Mouse (Mus musculus) hindbrain, postnatal 0 days (tissue): ENCODE data around the gene Cdh12. TPM values are rescaled to one million over a fixed set of nuclear protein-coding genes. Genes with fewer than 3 reads are reported as not detected.
A peak's percentile ranks its signal among the peaks of the same experiment; 100 is the strongest.

Experiments
- ATAC-seq: fragments of 200-750 bp; cut with Nextera tagmentation; 2 replicates; pipeline ENCODE4 v1.8.0; 2017; ENCODE audit warnings: mild to moderate bottlenecking, moderate TSS enrichment, moderate library complexity
- DNase-seq: peaks from one replicate; pipeline ENCODE4 v3.0.0-alpha.2; 2015; ENCODE audit warnings: low spot score
- H3K27ac ChIP-seq: fragments of 300-500 bp; sonication (generic); 2 replicates; pipeline ENCODE4 v1.5.1; 2014; ENCODE audit warnings: mild to moderate bottlenecking
- H3K27me3 ChIP-seq: fragments of 300-500 bp; sonication (generic); 2 replicates; pipeline ENCODE4 v1.6.1; 2014; ENCODE audit warnings: low read length, mixed read lengths; ENCODE audit not compliant: insufficient read depth
- H3K36me3 ChIP-seq: fragments of 300-500 bp; sonication (generic); 2 replicates; pipeline ENCODE4 v1.6.1; 2014; ENCODE audit warnings: low read length, mixed read lengths; ENCODE audit not compliant: insufficient read depth
- H3K4me1 ChIP-seq: fragments of 300-500 bp; sonication (generic); 2 replicates; pipeline ENCODE4 v1.6.1; 2014; ENCODE audit warnings: antibody characterized with exemption, low read length, mixed read lengths; ENCODE audit not compliant: insufficient read depth
- H3K4me2 ChIP-seq: fragments of 300-500 bp; sonication (generic); 2 replicates; pipeline ENCODE4 v1.6.1; 2014; ENCODE audit warnings: low read depth, mild to moderate bottlenecking, low read length, moderate library complexity, mixed read lengths
- H3K4me3 ChIP-seq: fragments of 300-500 bp; sonication (generic); 2 replicates; pipeline ENCODE4 v1.5.1; 2014; ENCODE audit warnings: low read length
- H3K9ac ChIP-seq: fragments of 300-500 bp; sonication (generic); replicated peaks from 2 replicates; pipeline ENCODE4 v1.6.1; 2014; ENCODE audit warnings: mild to moderate bottlenecking, low read length, moderate library complexity, mixed read lengths
- H3K9me3 ChIP-seq: fragments of 300-500 bp; sonication (generic); 2 replicates; pipeline ENCODE4 v1.6.1; 2016; ENCODE audit warnings: low read length, mixed read lengths
- CTCF ChIP-seq: IDR thresholded peaks from 2 replicates; pipeline ENCODE4 v1.5.1; 2016; ENCODE audit warnings: antibody characterized with exemption, control low read depth, low read depth
- WGBS: fragments of 180-500 bp; shearing (Covaris S2); extraction: QIAGEN DNeasy Blood & Tissue Kit; methylation state at CpG from one replicate; pipeline ENCODE4 v1.1.7; 2014; 5-methylcytosine and 5-hydroxymethylcytosine counted together
- polyA plus RNA-seq: library from polyadenylated mRNA; unstranded; fragments of >200 nt; fragmentation: Nextera tagmentation; extraction: Ambion mirVana; gene quantifications from 2 replicates; pipeline ENCODE4 v1.2.1, GENCODE M21; 2015
- total RNA-seq: library from RNA; depleted of rRNA; stranded (reverse); fragments of >200 nt; gene quantifications from 2 replicates; pipeline ENCODE4 v1.2.3, GENCODE M21; 2014

Gene Cdh12
- total and polyA plus RNA-seq, 2 experiments from 2014 or later: 10.4 to 10.6 TPM

- Histone ChIP-seq H3K9ac (no peak overlapping the region), H3K4me3 (no peak overlapping the region), H3K27me3 (no peaks in the 10 kb centered on the region), H3K9me3 (no peaks in the 10 kb centered on the region), H3K27ac (no peak overlapping the region), H3K4me2 (no peak overlapping the region), H3K36me3 (no peaks in the 10 kb centered on the region), H3K4me1 (no peaks in the 10 kb centered on the region)
- DNase-seq: peak; percentile 7
- no peak for ATAC-seq
- TF ChIP-seq CTCF: no peak
Measured at GRCm38 (mm10) chr15:21437924-21438323, 988.9 kb downstream of the Cdh12 start.

GRCm38 (mm10) chr15:21458098-21458497 is 1009.0 kb downstream of the Cdh12 start:
- TF ChIP-seq CTCF: no peak
- Histone ChIP-seq H3K4me1 (no peaks in the 10 kb centered on the region), H3K27me3 (no peaks in the 10 kb centered on the region), H3K9me3 (no peaks in the 10 kb centered on the region), H3K9ac (no peak overlapping the region), H3K36me3 (no peaks in the 10 kb centered on the region), H3K4me3 (no peak overlapping the region), H3K27ac (no peak overlapping the region), H3K4me2 (no peak overlapping the region)
- DNase-seq: no peak
- 92% methylated on average over 2 of the region's 2 CpGs for WGBS
- ATAC-seq: no peak

- H3K9me3 ChIP-seq: no peaks in the 10 kb centered on the region
- TF ChIP-seq CTCF: peak; percentile 25; the same call in 1 of the 2 replicates
- ATAC-seq: no peak
- H3K36me3 ChIP-seq: no peaks in the 10 kb centered on the region
- no peak overlapping the region for H3K9ac ChIP-seq
- no peak overlapping the region for H3K27ac ChIP-seq
- no peak overlapping the region for H3K4me2 ChIP-seq
- H3K4me3 ChIP-seq: no peak overlapping the region
- H3K4me1 ChIP-seq: no peaks in the 10 kb centered on the region
- H3K27me3 ChIP-seq: no peaks in the 10 kb centered on the region
- peak; percentile 65 for DNase-seq
Measured at GRCm38 (mm10) chr15:21519355-21519869, 1070.3 kb downstream of the Cdh12 start.

GRCm38 (mm10) chr15:21530804-21531203 is 1081.7 kb downstream of the Cdh12 start:
- no peaks in the 10 kb centered on the region for H3K27me3 ChIP-seq
- no peak overlapping the region for H3K27ac ChIP-seq
- no peaks in the 10 kb centered on the region for H3K9me3 ChIP-seq
- H3K4me1 ChIP-seq: no peaks in the 10 kb centered on the region
- H3K4me2 ChIP-seq: no peak overlapping the region
- H3K4me3 ChIP-seq: no peak overlapping the region
- no peak for ATAC-seq
- H3K9ac ChIP-seq: no peak overlapping the region
- TF ChIP-seq CTCF: peak; percentile 49
- peak; percentile 45 for DNase-seq
- WGBS: 64% methylated on average over 4 of the region's 4 CpGs
- H3K36me3 ChIP-seq: no peaks in the 10 kb centered on the region

- peak; percentile 67 for DNase-seq
- H3K27ac ChIP-seq: no peak overlapping the region
- peak; percentile 72 for TF ChIP-seq CTCF
- no peaks in the 10 kb centered on the region for H3K36me3 ChIP-seq
- peak; percentile 62; the same call in 1 of the 2 replicates for ATAC-seq
- H3K4me2 ChIP-seq: no peak overlapping the region
- H3K9me3 ChIP-seq: no peaks in the 10 kb centered on the region
- no peak overlapping the region for H3K9ac ChIP-seq
- H3K27me3 ChIP-seq: no peaks in the 10 kb centered on the region
- no peak overlapping the region for H3K4me3 ChIP-seq
- no peaks in the 10 kb centered on the region for H3K4me1 ChIP-seq
- WGBS: 51% methylated on average over 2 of the region's 2 CpGs
Measured at GRCm38 (mm10) chr15:21536909-21537308, 1087.8 kb downstream of the Cdh12 start.

- ATAC-seq (no peak), DNase-seq (no peak)
- TF ChIP-seq CTCF: no peak
- no peak overlapping the region for H3K4me3 ChIP-seq
- no peak overlapping the region for H3K4me2 ChIP-seq
- H3K4me1 ChIP-seq: no peaks in the 10 kb centered on the region
- no peaks in the 10 kb centered on the region for H3K9me3 ChIP-seq
- H3K9ac ChIP-seq: no peak overlapping the region
- no peaks in the 10 kb centered on the region for H3K36me3 ChIP-seq
- WGBS: 87% methylated on average over 2 of the region's 2 CpGs
- no peak overlapping the region for H3K27ac ChIP-seq
- H3K27me3 ChIP-seq: no peaks in the 10 kb centered on the region
Measured at GRCm38 (mm10) chr15:21544786-21545185, 1095.7 kb downstream of the Cdh12 start.

- Histone ChIP-seq H3K4me2 (no peak overlapping the region), H3K4me3 (no peak overlapping the region), H3K27ac (no peak overlapping the region), H3K9ac (no peak overlapping the region), H3K27me3 (no peaks in the 10 kb centered on the region), H3K36me3 (no peaks in the 10 kb centered on the region), H3K9me3 (no peaks in the 10 kb centered on the region), H3K4me1 (no peaks in the 10 kb centered on the region)
- whole genome bisulfite sequencing: 90% methylated on average over 4 of the region's 4 CpGs
- DNase-seq (no peak), ATAC-seq (no peak)
- no peak for TF ChIP-seq CTCF
Measured at GRCm38 (mm10) chr15:21555981-21556380, 1106.9 kb downstream of the Cdh12 start.
